Mouse (Mus musculus) megakaryocyte, embryonic 14.5 days (primary cell): ENCODE data around the gene Ucp2. TPM values are rescaled to one million over a fixed set of nuclear protein-coding genes. Genes with fewer than 3 reads are reported as not detected.

ENCODE experiments used
- H3K27me3 ChIP-seq: replicated peaks from 2 replicates; pipeline ENCODE3; 2012; ENCODE audit warnings: inconsistent platforms
- H3K36me3 ChIP-seq: replicated peaks from 2 replicates; pipeline ENCODE3; 2012; ENCODE audit warnings: low read length, inconsistent platforms, mixed read lengths
- H3K4me1 ChIP-seq: 2 replicates; pipeline ENCODE4 v1.6.1; 2012; ENCODE audit warnings: inconsistent platforms
- H3K4me3 ChIP-seq: replicated peaks from 2 replicates; pipeline ENCODE3; 2012; ENCODE audit warnings: moderate library complexity, mild to moderate bottlenecking, inconsistent platforms
- H3K9me3 ChIP-seq: 2 replicates; pipeline ENCODE4 v1.6.1; 2012; ENCODE audit warnings: inconsistent platforms
- FLI1 ChIP-seq: IDR thresholded peaks from 2 replicates; pipeline ENCODE4 v1.6.1; 2012; ENCODE audit warnings: low read length, inconsistent platforms, mixed read lengths
- GATA1 ChIP-seq: IDR thresholded peaks from 3 replicates; pipeline ENCODE4 v1.6.1; 2012; ENCODE audit warnings: mixed read lengths, low read length, inconsistent platforms, borderline replicate concordance
- polyA plus RNA-seq: library from polyadenylated mRNA; stranded (reverse); fragments of >175 nt; gene quantifications from 2 replicates; pipeline ENCODE4 v1.2.3, GENCODE M21; 2012; ENCODE audit warnings: low replicate concordance; ENCODE audit not compliant: insufficient read depth

Ucp2 gene
- polyA plus RNA-seq, 1 experiment: 840 TPM

DNA sequence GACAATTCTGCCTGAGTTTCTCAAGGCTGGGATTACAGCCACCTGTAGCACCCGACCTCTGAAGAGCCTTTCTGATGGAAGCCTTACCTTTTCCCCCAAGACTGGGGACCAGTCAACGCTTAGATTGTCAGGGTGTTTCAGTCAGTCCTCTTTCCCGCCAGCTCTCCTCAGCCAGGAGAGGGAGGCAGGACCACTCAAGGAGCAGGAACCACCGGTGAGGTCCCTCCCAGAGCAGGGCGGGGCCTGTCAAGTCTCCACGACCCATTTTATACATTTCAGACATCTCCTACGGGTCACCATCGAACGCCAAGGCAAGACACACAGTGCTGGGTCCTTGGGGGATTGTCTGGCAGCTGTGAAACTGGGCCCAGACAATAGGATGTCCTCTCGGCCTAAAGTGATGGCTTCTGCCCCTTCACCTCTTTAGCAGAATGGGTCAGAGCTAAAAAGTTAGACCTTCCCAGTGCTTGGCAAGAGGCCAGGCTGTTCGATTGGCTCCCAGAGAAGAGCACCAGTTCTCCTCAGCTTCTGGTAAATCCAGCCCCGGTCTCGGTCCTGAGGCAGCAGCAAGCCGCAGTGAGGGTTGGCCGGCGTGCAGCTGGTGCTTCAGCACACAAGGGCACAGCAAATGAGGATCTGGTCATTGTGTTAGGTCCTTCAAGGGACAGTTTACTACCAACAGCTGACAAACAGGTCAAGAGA, 7.3 kb downstream of the Ucp2 start:
- peaks cover 83% of the 10 kb centered on the region for H3K4me1 ChIP-seq
- no peaks in the 10 kb centered on the region for H3K9me3 ChIP-seq
- no peak for TF ChIP-seq FLI1
- TF ChIP-seq GATA1: no peak
- H3K4me3 ChIP-seq: no peak overlapping the region
- H3K36me3 ChIP-seq: peaks cover 56% of the 10 kb centered on the region
- peaks cover 9% of the 10 kb centered on the region for H3K27me3 ChIP-seq

DNA sequence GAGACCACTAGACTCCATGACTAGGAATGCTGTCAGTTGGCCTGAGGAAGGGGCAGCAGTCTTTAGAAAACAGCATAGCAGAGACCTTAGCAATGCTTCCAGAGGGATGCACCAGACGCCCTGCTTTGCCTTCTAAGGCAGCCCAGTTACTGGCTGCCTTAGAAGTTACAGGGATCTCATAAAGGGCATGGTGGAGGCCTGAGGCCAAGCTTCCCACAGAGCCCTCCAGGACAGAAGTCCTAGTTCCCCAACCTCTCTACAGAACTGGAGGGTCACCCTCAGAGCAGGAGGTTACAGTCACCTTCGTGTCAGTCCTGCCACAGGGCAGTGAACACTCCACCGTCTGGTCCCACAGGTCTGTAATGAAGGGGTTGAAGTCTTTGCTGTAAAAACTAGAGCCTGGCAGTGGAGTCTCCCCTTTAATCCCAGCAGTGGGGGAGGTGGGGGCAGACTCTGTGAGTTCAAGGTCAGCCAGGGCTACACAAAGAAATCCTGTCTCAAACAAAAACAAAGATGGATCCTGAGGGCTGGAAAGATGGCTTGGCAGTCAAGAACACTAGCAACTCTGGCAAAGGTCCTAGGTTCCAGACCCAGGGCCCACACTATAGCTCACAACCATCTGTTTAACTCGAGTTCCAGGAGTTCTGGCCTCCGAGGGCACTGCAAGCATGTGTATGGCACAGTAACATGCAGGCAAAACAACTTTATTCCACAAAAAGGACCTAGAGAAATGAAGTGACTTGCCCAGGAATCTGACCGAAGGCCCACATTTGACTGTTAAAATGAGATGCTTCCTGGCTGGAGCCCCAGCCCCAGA, 8.1 kb downstream of the Ucp2 start:
- Histone ChIP-seq H3K27me3 (peaks cover 11% of the 10 kb centered on the region), H3K36me3 (peaks cover 48% of the 10 kb centered on the region), H3K9me3 (no peaks in the 10 kb centered on the region), H3K4me1 (peaks cover 79% of the 10 kb centered on the region), H3K4me3 (no peak overlapping the region)
- no peak for TF ChIP-seq FLI1
- TF ChIP-seq GATA1: no peak

- peaks cover 41% of the 10 kb centered on the region for H3K36me3 ChIP-seq
- H3K27me3 ChIP-seq: peaks cover 15% of the 10 kb centered on the region
- no peak overlapping the region for H3K4me3 ChIP-seq
- TF ChIP-seq FLI1 (no peak), GATA1 (no peak)
- H3K9me3 ChIP-seq: no peaks in the 10 kb centered on the region
- peaks cover 76% of the 10 kb centered on the region for H3K4me1 ChIP-seq
Observed at GRCm38 (mm10) chr7:100501844-100502373, 8.8 kb downstream of the Ucp2 start.

DNA sequence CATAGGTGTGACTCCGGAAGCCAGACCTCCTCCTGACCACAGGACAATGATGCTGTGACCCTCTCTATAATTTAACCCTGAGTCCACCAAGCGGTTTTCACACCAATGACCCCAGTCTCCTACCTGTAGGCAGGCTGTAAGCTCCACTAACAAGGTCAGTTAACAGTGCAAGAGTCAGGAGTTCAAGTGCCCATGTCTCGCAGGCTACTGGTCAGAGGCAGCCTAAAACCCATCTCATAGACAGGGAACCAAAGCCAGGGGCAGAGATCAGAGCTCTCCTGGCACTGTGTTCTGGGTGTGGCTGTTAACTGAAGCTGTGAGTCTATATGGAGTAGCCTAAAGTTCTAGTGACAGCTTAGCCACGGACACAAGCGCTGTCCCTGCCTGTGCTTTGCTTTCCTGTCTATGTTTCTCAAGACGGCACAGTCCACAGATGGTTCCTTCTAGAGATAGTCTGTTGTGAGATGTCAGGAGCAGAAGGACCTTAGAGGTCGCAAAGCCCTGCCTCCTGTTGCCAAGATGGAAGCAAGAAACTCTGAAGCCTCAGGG, 9.3 kb downstream of the Ucp2 start:
- Histone ChIP-seq H3K9me3 (no peaks in the 10 kb centered on the region), H3K4me1 (peaks cover 70% of the 10 kb centered on the region), H3K27me3 (peaks cover 15% of the 10 kb centered on the region), H3K4me3 (no peak overlapping the region), H3K36me3 (peaks cover 35% of the 10 kb centered on the region)
- TF ChIP-seq FLI1: no peak

- peaks cover 68% of the 10 kb centered on the region for H3K4me1 ChIP-seq
- peaks cover 29% of the 10 kb centered on the region for H3K36me3 ChIP-seq
- H3K4me3 ChIP-seq: no peak overlapping the region
- TF ChIP-seq FLI1 (no peak), GATA1 (no peak)
- peaks cover 15% of the 10 kb centered on the region for H3K27me3 ChIP-seq
- no peaks in the 10 kb centered on the region for H3K9me3 ChIP-seq
Observed at GRCm38 (mm10) chr7:100503076-100503475, 9.9 kb downstream of the Ucp2 start.

DNA sequence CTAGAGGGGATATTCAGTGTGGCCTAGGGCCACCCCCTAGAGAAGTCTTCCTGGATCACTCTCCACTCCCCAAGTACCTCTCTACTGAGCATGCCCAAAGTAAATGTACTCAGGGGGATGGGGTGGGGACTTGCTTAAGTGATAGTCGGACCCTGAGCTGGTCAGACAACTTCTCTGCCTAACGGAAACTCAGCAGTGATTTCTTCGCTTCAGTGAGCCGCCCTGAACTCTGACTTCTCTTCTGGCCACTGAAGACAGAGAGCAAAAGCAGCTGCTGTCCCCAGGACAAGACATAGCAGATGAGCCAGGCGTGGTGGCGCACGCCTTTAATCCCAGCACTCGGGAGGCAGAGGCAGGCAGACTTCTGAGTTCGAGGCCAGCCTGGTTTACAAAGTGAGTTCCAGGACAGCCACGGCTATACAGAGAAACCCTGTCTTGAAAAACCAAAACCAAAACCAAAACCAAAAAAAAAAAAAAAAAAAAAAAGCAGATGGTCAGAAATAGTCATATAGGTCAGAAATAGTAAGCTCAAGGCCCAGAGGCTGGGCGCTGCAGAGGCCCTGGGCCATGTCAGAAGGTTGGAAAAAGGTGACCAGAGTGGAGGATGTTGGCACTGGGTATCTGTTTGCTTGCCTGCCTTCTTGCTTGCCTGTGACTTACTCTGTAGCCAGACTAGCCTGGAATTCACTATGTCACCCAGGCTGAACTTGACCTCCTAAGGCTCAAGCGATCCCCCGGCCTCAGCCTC, 11.8 kb downstream of the Ucp2 start:
- H3K36me3 ChIP-seq: peaks cover 11% of the 10 kb centered on the region
- peaks cover 15% of the 10 kb centered on the region for H3K27me3 ChIP-seq
- no peak for TF ChIP-seq GATA1
- TF ChIP-seq FLI1: no peak
- H3K4me3 ChIP-seq: no peak overlapping the region
- peaks cover 67% of the 10 kb centered on the region for H3K4me1 ChIP-seq
- H3K9me3 ChIP-seq: no peaks in the 10 kb centered on the region

- Histone ChIP-seq H3K4me3 (no peak overlapping the region), H3K27me3 (peaks cover 22% of the 10 kb centered on the region), H3K9me3 (no peaks in the 10 kb centered on the region), H3K36me3 (no peaks in the 10 kb centered on the region), H3K4me1 (peaks cover 67% of the 10 kb centered on the region)
- TF ChIP-seq FLI1 (no peak), GATA1 (no peak)
Observed at GRCm38 (mm10) chr7:100506494-100506893, 13.4 kb downstream of the Ucp2 start.

DNA sequence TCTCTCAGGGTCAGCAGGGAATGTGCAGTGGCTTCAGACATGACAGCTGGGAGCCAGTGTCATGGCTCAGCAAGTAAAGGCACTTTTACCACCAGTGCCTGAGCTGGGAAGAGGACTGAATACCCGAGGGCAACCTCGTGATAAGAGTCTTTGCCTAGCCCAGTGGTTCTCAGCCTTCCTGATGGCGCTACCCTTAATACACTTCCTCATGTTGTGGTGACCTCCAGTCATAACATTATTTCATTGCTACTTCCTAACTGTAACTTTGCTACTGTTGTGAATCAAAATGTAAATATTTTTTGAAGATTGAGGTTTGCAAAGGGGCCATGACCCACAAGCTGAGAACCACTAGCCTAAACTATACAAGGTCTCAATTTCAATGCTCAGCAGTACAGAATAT, 15.5 kb downstream of the Ucp2 start:
- no peak for TF ChIP-seq GATA1

DNA sequence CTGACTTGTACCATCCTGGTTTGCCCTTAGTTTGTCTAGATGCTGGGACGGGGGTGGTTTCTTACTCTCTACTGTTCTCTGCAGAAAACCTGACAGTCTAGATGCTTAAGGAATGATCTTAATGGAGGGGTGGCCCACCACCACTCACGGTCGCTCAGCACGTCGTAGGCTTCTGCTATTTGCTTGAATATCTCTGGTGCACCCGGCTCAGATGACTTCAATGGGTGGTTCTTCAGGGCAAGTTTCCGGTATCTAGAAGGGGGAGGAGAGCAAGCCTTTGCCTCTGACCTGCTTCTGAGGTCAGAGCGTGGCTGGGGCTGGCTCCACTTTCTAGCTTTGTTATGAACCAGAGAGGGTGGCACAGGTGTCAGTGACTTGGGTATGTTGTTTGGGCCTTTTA, 18.5 kb downstream of the Ucp2 start:
- Histone ChIP-seq H3K27me3 (peaks cover 28% of the 10 kb centered on the region), H3K9me3 (no peaks in the 10 kb centered on the region), H3K4me1 (peaks cover 37% of the 10 kb centered on the region), H3K4me3 (no peak overlapping the region), H3K36me3 (no peaks in the 10 kb centered on the region)
- no peak for TF ChIP-seq FLI1
- no peak for TF ChIP-seq GATA1

More for the DNA sequence above, 15.5 kb downstream of the Ucp2 start:
- peaks cover 39% of the 10 kb centered on the region for H3K27me3 ChIP-seq
- H3K9me3 ChIP-seq: no peaks in the 10 kb centered on the region
- no peaks in the 10 kb centered on the region for H3K36me3 ChIP-seq
- H3K4me3 ChIP-seq: peak overlapping the region; percentile 44
- peaks cover 54% of the 10 kb centered on the region for H3K4me1 ChIP-seq
